Mouse (Mus musculus) right cerebral cortex, postnatal 10 days (tissue): Measurements from ENCODE around the gene Rab33a.

Source experiments
- DNase-seq, 2 experiments: peaks; one replicate each; pipeline ENCODE4 v3.0.0; 2021; ENCODE audit warnings: low spot score in 2 of 2

Gene Rab33a

DNA sequence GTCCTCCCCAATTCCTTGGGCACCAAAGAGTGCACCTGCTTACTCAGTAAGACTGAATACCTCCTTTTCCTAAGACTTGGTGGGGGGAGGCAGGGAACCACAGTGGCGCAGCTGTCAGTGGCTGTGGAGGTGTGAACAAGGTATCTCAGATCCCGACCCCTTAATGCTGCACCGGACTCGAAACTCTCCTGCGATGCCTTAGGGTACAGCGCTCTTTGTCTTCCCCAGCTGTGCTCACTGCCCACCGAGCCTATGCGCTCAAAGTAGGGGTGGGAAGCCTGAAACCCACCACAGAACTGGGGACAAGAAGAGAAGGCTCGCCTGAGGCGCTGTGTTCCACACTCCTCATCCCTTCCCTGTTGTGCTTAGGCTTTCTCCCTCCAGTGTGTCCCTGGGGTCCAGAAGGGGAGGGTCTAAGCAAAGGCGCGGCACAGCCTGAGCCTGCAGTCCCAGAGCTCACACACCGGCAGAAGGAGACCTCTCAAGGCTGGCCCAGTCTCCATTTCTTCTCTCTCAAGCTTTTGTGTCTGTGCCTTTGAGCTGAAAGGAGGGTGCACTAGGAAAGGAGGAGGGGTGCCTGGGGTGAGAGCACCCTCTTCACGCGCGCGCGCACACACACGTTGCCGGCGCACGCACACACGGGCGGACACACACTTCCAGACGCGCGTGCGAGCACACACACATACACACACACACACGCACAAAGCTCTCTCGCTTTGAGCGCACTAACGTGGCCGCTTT lies at the start of gene Rab33a:
TSS of gene Rab33a (plus strand) at position 478 of the 741 bp plus-strand sequence.
- peak; percentile 70 to 71 for DNase-seq

DNA sequence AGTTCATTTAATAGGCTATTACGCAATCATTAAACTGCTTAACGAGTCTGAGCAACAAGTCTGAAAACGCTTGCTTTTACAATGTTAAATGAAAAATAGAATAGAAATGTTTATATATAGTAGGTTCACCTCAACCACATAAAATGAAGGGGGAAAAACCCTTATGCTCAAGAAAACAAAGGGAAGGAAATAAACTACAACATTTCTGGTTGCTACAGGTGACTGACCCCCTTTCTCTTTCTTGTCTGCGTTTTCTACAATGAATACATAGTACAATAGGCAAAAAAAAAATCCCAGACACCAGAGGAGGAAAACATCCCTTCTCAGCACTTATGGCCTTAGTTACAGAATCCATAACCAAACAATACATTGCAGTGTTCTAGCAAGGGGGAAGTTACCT lies 38.0 kb upstream of the Rab33a start:
- DNase-seq = no peak

DNA sequence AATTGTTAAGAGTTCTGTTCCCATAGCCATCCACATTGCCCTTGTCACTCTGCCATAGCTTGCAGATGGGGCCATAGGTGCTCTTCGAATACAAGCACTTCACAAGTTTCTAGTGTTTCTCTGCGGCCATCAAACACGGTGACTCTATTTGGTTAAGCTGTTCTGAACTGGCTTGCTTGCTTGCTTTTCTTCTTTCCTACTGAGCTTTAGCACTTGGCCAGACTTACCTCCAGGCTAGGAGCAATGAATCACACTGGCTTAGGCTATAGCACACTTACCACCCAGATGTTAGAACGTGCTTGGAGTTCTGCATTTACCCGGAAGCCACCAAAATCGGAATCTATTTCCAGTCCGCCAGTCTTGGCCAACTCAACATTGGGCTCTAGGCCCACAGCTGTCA lies 37.4 kb upstream of the Rab33a start:
- DNase-seq = no peak

- DNase-seq = no peak
Measured at GRCm38 (mm10) chrX:48493763-48494162, 25.3 kb upstream of the Rab33a start.

DNA sequence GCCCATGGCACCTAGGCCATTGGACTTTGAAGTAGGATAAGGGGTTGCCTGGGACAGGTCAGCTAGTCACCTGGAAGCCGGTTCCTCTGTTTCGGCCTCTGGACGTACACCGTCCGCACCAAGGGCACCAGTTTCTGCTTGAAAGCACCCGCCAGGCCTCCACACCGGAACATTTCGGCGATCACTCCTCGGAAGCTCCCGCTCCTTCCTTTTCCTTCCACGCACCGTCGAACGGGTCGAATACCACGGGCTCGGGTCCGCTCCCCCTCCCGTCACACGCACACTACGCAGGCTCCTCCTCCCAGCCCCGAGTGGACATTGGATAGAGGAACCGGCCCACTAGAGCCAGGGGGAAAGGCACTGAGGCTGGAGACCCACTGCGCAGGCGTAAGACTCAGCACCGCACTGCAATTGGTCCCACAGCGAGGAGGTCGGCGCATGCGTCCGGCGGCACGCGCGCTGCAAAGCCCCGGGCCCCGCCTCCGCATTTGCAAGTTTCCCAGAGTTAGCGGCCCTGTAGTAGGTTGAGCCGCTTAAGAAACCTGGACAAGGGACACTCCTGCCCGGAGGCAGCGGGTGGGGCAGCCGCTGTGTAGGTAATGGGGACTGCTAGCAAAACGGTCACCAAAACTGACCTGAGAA lies 5.8 kb upstream of the Rab33a start, which contains the start of gene Aifm1:
TSS of gene Aifm1 (minus strand) at position 398 of the 642 bp plus-strand sequence.
- peak; percentile 94 for DNase-seq

GRCm38 (mm10) chrX:48513824-48514223 lies 5.3 kb upstream of the Rab33a start:
- DNase-seq = no peak

GRCm38 (mm10) chrX:48518211-48518807 lies 776 bp upstream of the Rab33a start:
- peak; percentile 82 to 89 for DNase-seq

GRCm38 (mm10) chrX:48519549-48520085 lies 532 bp downstream of the Rab33a start:
- peak in 1 of 2 experiments; percentile 29 for DNase-seq

GRCm38 (mm10) chrX:48521651-48522050 lies 2.6 kb downstream of the Rab33a start:
- no peak for DNase-seq

GRCm38 (mm10) chrX:48523512-48523911 lies 4.4 kb downstream of the Rab33a start:
- DNase-seq = no peak

DNA sequence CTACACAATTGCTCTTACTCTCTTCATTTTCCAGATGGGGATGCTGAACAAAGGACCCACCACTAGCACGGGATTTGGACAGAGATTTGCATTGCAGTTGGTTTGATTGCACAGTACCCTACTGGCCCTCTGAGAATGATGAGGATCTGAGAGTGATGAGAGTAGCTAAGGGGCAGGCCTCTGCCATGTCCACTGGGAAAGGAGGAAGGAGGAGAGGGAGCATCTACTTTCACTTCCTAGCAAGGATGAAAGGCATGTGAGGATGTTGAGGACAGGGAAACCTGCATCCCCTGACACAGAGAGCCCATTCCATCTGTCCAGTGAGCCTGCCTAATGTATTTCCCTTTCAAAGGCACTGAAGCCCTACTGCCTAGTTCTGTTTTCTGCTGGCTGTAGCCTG lies 6.2 kb downstream of the Rab33a start:
- DNase-seq = no peak

DNA sequence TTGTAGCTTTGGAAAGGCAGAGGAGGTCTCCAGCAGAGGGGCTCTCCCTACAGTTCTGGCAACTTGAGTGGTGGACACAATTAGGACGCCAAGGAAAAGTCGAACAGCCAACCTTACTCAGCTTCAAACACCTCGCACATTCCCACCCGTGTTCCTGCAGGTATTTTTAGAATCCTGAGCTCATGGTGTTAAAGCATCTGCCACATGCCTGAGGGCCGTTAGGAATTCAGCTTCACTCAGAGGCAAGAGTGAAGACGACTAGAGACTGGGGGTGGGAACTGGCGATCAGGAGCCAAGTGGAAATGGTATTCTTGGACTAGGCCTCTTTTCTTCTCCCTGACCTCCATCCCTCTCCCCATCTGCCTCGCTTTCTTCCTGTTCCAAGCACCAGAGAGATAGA lies 6.8 kb downstream of the Rab33a start:
- peak; percentile 29 to 53 for DNase-seq

- no peak for DNase-seq
Measured at GRCm38 (mm10) chrX:48526435-48526834, 7.3 kb downstream of the Rab33a start.

- DNase-seq = peak; percentile 77 to 81
Measured at GRCm38 (mm10) chrX:48532175-48532574, 13.1 kb downstream of the Rab33a start.
